Mouse (Mus musculus) monocyte, adult 5-6 weeks (primary cell): ENCODE results near the gene Slc1a4. TPM values are rescaled to one million over a fixed set of nuclear protein-coding genes. Genes with fewer than 3 reads are reported as not detected.

Source experiments
- ATAC-seq: fragments of 153-309, 156-312 bp; replicated peaks from 2 replicates; pipeline ENCODE4 v1.8.0; 2017; ENCODE audit warnings: mild to moderate bottlenecking; ENCODE audit not compliant: low TSS enrichment, insufficient number of reproducible peaks, severe bottlenecking, poor library complexity, low FRiP score
- total RNA-seq: library from RNA; stranded (forward); fragments of 200-1000, 200-491, 200-594 nt; gene quantifications from 3 replicates; pipeline ENCODE4 v1.2.3, GENCODE M21; 2017

Slc1a4 gene
- total RNA-seq, 1 experiment from 2014 or later, result 0.76 TPM

DNA sequence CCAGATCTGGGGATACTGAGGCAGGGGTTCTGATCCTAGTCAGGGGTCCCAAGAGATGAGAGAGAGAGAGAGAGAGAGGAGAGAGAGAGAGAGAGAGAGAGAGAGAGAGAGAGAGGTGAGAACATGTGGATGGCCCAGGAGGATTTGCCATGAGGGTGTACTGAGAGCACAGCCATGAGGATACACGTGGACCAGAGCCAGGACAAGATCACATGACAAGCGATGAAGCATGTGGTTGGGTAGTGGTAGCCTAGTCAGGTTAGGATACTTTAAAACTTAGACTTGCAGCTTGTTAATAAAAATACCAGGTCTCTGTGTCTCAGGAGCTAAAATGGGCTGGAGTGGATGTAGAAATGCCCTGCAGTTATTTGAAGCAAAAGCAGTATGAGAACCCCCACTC lies 56.5 kb downstream of the Slc1a4 start:
- no peak for ATAC-seq

DNA sequence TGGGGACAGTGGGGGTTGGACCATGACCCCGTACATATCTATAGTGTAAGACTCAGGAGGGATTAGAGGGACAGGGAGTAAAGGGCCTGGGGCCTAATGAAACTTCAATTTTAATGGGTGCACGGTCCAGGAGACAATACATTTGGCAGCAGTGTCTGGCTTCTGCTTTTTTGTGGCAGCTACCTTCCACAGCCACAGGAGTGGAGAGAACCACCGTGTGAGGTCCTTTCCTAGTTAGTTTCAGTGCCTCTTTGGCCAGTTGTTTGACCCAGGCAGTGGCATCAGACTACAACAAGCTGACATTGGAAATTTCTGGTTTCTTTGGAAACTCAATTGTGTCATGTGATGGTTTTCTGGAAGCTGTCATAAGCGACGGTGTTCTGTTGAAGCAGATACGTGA lies 62.6 kb downstream of the Slc1a4 start:
- ATAC-seq, result no peak

DNA sequence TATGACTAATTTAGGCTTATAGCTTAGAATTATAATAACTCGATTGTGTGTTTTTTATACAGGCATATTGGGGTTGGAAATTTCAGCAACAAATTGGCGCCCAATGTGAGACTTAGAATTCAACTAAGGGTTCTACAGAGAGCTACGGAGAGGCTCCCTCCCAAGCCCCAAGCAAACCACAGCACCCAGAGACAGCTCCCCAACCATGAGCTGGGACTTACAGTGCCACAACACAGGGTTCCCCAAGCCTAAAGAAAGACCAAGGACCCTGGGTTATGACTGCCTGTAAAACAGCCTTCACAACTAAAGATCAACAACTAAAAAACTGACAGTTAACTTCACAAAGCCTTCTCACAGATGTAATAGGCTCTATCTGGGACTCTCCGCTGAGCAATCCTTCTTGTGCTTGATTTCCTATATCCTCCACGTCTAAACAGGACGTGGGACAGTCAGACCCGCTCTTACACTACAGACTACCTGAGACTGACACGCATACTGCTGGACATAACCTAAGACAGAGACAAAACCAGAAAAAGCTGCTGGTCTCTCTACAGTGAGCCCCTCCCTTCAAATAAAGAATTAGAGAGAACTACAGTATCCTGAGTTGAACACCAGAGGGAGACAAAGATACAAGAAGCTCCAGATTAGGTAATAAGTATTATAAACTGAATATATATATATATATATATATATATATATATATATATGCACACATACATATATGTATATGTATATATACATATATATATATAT lies 69.7 kb downstream of the Slc1a4 start:
- ATAC-seq, result 0 out of 2 replicates have a peak, but pooled peaks have one; percentile 56

DNA sequence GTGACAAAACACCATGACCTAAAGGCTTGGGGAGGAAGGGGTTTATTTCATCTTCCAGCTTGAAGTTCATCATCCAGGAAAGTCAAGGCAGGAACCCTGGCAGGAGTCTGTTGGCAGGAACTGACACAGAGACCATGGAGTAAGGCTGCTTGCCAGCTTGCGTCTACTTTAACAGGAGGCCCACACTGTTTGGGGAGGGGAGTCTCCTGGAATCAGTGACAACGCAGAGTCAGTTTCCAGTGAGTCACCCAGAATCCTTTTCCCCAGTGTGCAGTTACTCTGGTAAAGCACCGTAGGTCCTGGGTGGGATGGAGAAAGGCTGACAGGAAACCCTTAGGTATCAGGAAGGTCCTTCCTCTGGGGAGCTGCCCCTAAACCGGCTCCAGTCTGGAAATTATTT lies 77.7 kb downstream of the Slc1a4 start:
- ATAC-seq, result no peak

DNA sequence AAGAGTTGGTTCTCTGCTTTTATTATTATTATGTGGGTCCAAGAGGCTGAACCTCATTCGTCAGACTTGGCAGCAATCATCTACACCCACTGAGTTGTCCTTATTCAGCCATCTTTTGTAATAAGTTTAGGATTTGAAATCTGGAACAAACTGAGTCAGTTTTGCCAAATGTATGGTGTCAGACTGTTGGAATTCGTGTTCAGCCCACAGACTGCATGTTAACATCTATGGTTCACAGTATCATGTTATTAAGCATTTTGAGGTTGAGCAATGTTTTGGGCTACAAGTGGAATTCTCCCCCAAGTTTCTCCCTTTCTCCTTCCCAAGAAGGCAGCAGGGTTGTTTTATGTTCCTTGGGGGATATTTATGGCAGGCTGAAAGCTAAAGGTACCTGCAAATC lies 79.4 kb downstream of the Slc1a4 start:
- ATAC-seq, result no peak

Other genes starting within 250 kb of the Slc1a4 start
- gene Actr2, start 219.8 kb downstream of the Slc1a4 start, total RNA-seq, result 561 to 661 TPM (median 575 TPM) in 3 replicates
- gene Rab1a, start 131.3 kb downstream of the Slc1a4 start, total RNA-seq, result 128 to 153 TPM (median 143 TPM) in 3 replicates
- 6.1 to 12.7 TPM (median 7.7 TPM) in 3 replicates for gene Cep68, start 83.3 kb downstream of the Slc1a4 start, total RNA-seq
- gene Sertad2, start 210.5 kb upstream of the Slc1a4 start, total RNA-seq, result 23.4 to 29.4 TPM (median 24.9 TPM) in 3 replicates